Comparison of ENCODE assay signal across 8 mouse cellular contexts in the genomic region with DNA sequence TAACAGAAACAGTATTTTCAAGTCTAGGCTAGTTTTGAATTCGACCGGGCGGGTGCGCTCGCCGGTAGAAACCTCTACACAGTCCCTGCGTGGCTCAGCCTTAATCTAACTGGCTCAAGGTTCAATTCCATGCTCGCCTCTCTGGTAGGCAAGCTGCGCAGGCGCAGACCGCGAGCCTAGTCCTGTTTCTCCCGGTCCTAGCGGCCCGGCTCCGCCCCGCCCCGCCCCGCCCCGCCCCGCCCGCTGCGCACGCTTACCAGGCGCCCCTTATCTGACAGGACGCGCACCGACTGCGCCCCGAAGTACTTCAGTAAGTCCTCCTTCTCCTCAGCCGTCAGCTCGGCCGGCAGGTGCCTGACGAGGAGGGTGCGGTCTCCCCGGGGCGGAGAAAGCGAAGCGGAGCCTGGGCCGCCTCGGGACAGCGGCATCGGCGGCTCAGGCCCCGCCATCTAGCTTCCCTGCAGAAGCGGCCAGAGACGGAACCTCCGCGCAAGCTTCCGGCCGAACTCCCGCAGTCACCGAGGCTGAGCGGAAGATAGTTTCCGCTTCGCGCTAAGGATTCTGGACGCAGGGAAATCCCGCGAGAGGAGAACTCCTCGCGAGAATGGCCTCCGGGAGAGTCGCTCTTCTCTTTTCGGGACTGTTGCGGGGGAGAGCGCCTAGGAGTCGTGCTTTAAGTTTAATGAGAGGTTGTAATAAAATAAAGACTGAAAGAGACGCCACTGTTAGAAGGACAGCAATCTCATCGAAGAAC. TPM values are rescaled to one million over a fixed set of nuclear protein-coding genes. Genes with fewer than 3 reads are reported as not detected.
DNase-seq lines count a peak whose midpoint lies in the region; ATAC-seq and TF ChIP-seq lines count a peak whose summit lies in the region.

A gene (minus strand): TSS at position 544 of the 754 bp plus-strand sequence.

- H3K9ac ChIP-seq in heart, embryonic 15.5 days: peak within 1 kb of the TSS; percentile 85
- H3K9ac ChIP-seq in liver, embryonic 14.5 days (replicated peaks): peak within 1 kb of the TSS; percentile 96
- H3K9ac ChIP-seq in neural tube, embryonic 11.5 days (ENCODE audit: low read length): peak within 1 kb of the TSS; percentile 94
- peak within 1 kb of the TSS; percentile 90 for H3K9ac ChIP-seq in stomach, postnatal 0 days (ENCODE audit: low read length)

- DNase-seq in CD8-positive naive resting alpha-beta T cell, adult 2 months (ENCODE audit: low read depth in 2 of 2, low spot score in 2 of 2): peak; percentile 90
- DNase-seq in c-Kit-positive CD71-negative TER-119-negative erythroid progenitor cells, embryonic 14.5 days (ENCODE audit: low read depth): peak; percentile 98
- DNase-seq in forebrain, embryonic 10.5 days (ENCODE audit: extremely low spot score, low spot score): peak; percentile 93
- peak; percentile 97 to 98 for DNase-seq in kidney, postnatal 25 days
- DNase-seq in liver, embryonic 14.5 days (ENCODE audit: low read depth in 3 of 3, low spot score in 3 of 3): peak; percentile 91 to 96 (median 93)
- peak; percentile 98 for DNase-seq in neural tube, embryonic 11.5 days (ENCODE audit: low spot score)
- peak; percentile 97 for DNase-seq in stomach, postnatal 0 days (ENCODE audit: low spot score)

- H3K36me3 ChIP-seq in forebrain, embryonic 10.5 days (replicated peaks): peaks cover 28% of the 10 kb centered on the region
- no peaks in the 10 kb centered on the region for H3K36me3 ChIP-seq in heart, embryonic 15.5 days
- H3K36me3 ChIP-seq in liver, embryonic 14.5 days (replicated peaks; ENCODE audit: control insufficient read depth, insufficient read depth, low read depth): peaks cover 8% of the 10 kb centered on the region
- no peaks in the 10 kb centered on the region for H3K36me3 ChIP-seq in neural tube, embryonic 11.5 days (ENCODE audit: control insufficient read depth, insufficient read depth, low read length)
- H3K36me3 ChIP-seq in stomach, postnatal 0 days (ENCODE audit: control insufficient read depth, insufficient read depth, low read length): no peaks in the 10 kb centered on the region

- peak; percentile 76 for TF ChIP-seq EP300 in liver, embryonic 14.5 days (IDR thresholded peaks at IDR 0.05; ENCODE audit: low read depth)
- TF ChIP-seq EP300 in stomach, postnatal 0 days (optimal IDR thresholded peaks at IDR 0.05): peak; percentile 99

- peaks cover 7% of the 10 kb centered on the region for H3K4me1 ChIP-seq in forebrain, embryonic 10.5 days
- H3K4me1 ChIP-seq in heart, embryonic 15.5 days (replicated peaks): peaks cover 11% of the 10 kb centered on the region; the same call in 1 of the 2 replicates
- peaks cover 12 to 20% of the 10 kb centered on the region in 2 experiments for H3K4me1 ChIP-seq in liver, embryonic 14.5 days (replicated peaks; ENCODE audit: control insufficient read depth in 2 of 2, insufficient read depth in 2 of 2, low read length in 1 of 2)
- H3K4me1 ChIP-seq in neural tube, embryonic 11.5 days (ENCODE audit: control insufficient read depth, insufficient read depth, low read length): no peaks in the 10 kb centered on the region
- no peaks in the 10 kb centered on the region for H3K4me1 ChIP-seq in stomach, postnatal 0 days (replicated peaks; ENCODE audit: control insufficient read depth, insufficient read depth)

- peak; percentile 98 for ATAC-seq in heart, embryonic 15.5 days (replicated peaks; ENCODE audit: insufficient number of reproducible peaks, insufficient read depth, low FRiP score, low read depth)
- peak; percentile 96 for ATAC-seq in liver, embryonic 14.5 days (ENCODE audit: insufficient read depth)
- ATAC-seq in neural tube, embryonic 11.5 days (ENCODE audit: insufficient read depth, low FRiP score, low TSS enrichment): peak; percentile 96
- ATAC-seq in stomach, postnatal 0 days (ENCODE audit: low FRiP score, low TSS enrichment): peak; percentile 99

- H3K9me3 ChIP-seq in forebrain, embryonic 10.5 days: no peaks in the 10 kb centered on the region
- no peaks in the 10 kb centered on the region for H3K9me3 ChIP-seq in heart, embryonic 15.5 days (replicated peaks)
- H3K9me3 ChIP-seq in liver, embryonic 14.5 days (ENCODE audit: control insufficient read depth, low read length): no peaks in the 10 kb centered on the region
- no peaks in the 10 kb centered on the region for H3K9me3 ChIP-seq in neural tube, embryonic 11.5 days (ENCODE audit: control insufficient read depth, low read length)
- no peaks in the 10 kb centered on the region for H3K9me3 ChIP-seq in stomach, postnatal 0 days (ENCODE audit: control insufficient read depth, low read length)

- H3K27me3 ChIP-seq in forebrain, embryonic 10.5 days (ENCODE audit: poor library complexity, severe bottlenecking): no peaks in the 10 kb centered on the region
- no peaks in the 10 kb centered on the region for H3K27me3 ChIP-seq in heart, embryonic 15.5 days
- H3K27me3 ChIP-seq in liver, embryonic 14.5 days (ENCODE audit: control insufficient read depth, insufficient read depth, low read length): no peaks in the 10 kb centered on the region
- H3K27me3 ChIP-seq in neural tube, embryonic 11.5 days (ENCODE audit: control insufficient read depth, insufficient read depth, low read length): no peaks in the 10 kb centered on the region
- no peaks in the 10 kb centered on the region for H3K27me3 ChIP-seq in stomach, postnatal 0 days (ENCODE audit: control insufficient read depth, insufficient read depth, low read length)

- TF ChIP-seq CTCF in liver, embryonic 14.5 days (IDR thresholded peaks at IDR 0.05; ENCODE audit: low read depth): peak; percentile 17
- peak; percentile 36 for TF ChIP-seq CTCF in stomach, postnatal 0 days (IDR thresholded peaks at IDR 0.05; ENCODE audit: low read depth)

- peak within 1 kb of the TSS; percentile 80 for H3K4me3 ChIP-seq in forebrain, embryonic 10.5 days
- H3K4me3 ChIP-seq in heart, embryonic 15.5 days: peak within 1 kb of the TSS; percentile 81
- peak within 1 kb of the TSS; percentile 75 to 81 for H3K4me3 ChIP-seq in liver, embryonic 14.5 days (ENCODE audit: insufficient read depth in 1 of 2, low read depth in 2 of 2, low read length in 2 of 2)
- H3K4me3 ChIP-seq in neural tube, embryonic 11.5 days (ENCODE audit: low read depth, low read length): peak within 1 kb of the TSS; percentile 70
- peak within 1 kb of the TSS; percentile 70 for H3K4me3 ChIP-seq in stomach, postnatal 0 days (ENCODE audit: low read depth, low read length)

- under 1% methylated on average over 70 of the region's 70 CpGs for WGBS in forebrain, embryonic 10.5 days
- under 1% methylated on average over 68 of the region's 70 CpGs for WGBS in heart, embryonic 15.5 days
- WGBS in liver, embryonic 14.5 days (ENCODE audit: insufficient replicate concordance): under 1% methylated on average over 70 of the region's 70 CpGs
- under 1% methylated on average over 70 of the region's 70 CpGs for WGBS in neural tube, embryonic 11.5 days
- WGBS in stomach, postnatal 0 days: under 1% methylated on average over 69 of the region's 70 CpGs

- peak within 1 kb of the TSS; percentile 98 for H3K27ac ChIP-seq in forebrain, embryonic 10.5 days
- H3K27ac ChIP-seq in heart, embryonic 15.5 days: peak within 1 kb of the TSS; percentile 100
- H3K27ac ChIP-seq in liver, embryonic 14.5 days: peak within 1 kb of the TSS; percentile 99
- peak within 1 kb of the TSS; percentile 98 for H3K27ac ChIP-seq in neural tube, embryonic 11.5 days (ENCODE audit: low read depth, low read length)
- peak within 1 kb of the TSS; percentile 100 for H3K27ac ChIP-seq in stomach, postnatal 0 days (replicated peaks)

- H3K4me2 ChIP-seq in heart, embryonic 15.5 days: peak within 1 kb of the TSS; percentile 77
- H3K4me2 ChIP-seq in liver, embryonic 14.5 days (ENCODE audit: low read depth): peak within 1 kb of the TSS; percentile 83
- peak within 1 kb of the TSS; percentile 76 for H3K4me2 ChIP-seq in neural tube, embryonic 11.5 days (ENCODE audit: low read depth)
- H3K4me2 ChIP-seq in stomach, postnatal 0 days (replicated peaks; ENCODE audit: low read depth): peak within 1 kb of the TSS; percentile 73

RNA-seq across cellular contexts. Expression of the gene that starts here (rescaled TPM):
- polyA plus RNA-seq in forebrain, embryonic 10.5 days (2016; fragmentation: Nextera tagmentation; extraction: Ambion mirVana): 34.3 and 37.4 TPM in 2 replicates
- 21.2 and 25.5 TPM in 2 replicates for polyA plus RNA-seq in heart, embryonic 15.5 days (2015; fragmentation: Nextera tagmentation; extraction: Ambion mirVana)
- 6.2 and 12.5 TPM in 2 replicates for polyA plus RNA-seq in liver, embryonic 14.5 days (2012; rRNA removed)
- polyA plus RNA-seq in liver, embryonic 14.5 days (2014; fragmentation: Nextera tagmentation; extraction: Ambion mirVana): 18.7 and 18.8 TPM in 2 replicates
- polyA plus RNA-seq in neural tube, embryonic 11.5 days (2014; fragmentation: Nextera tagmentation; extraction: Ambion mirVana): 50.1 and 54.1 TPM in 2 replicates
- polyA plus RNA-seq in stomach, postnatal 0 days (2015; fragmentation: Nextera tagmentation; extraction: Ambion mirVana): 19.4 and 21.1 TPM in 2 replicates

Comparison
In these comparisons a context has a peak if more than half of its experiments do, and no peak if none do; other contexts are left out.
1. Peak in every context shown above with its lines: DNase-seq, ATAC-seq, H3K4me3 ChIP-seq and H3K27ac ChIP-seq.